Mouse (Mus musculus): ENCODE data around the gene Tmem255a. TPM values are rescaled to one million over a fixed set of nuclear protein-coding genes. Genes with fewer than 3 reads are reported as not detected.

Gene Tmem255a
- 8.8 and 10.1 TPM in 2 replicates for polyA plus RNA-seq (2012; rRNA removed)

- TF ChIP-seq CTCF (IDR thresholded peaks at IDR 0.05; ENCODE audit: extremely low read depth, insufficient read depth, low read length) (no peak), POLR2A (IDR thresholded peaks at IDR 0.05; ENCODE audit: extremely low read depth, insufficient read depth, low read length) (peak; percentile 50; the same call in 1 of the 2 replicates)
- Histone ChIP-seq H3K27ac (ENCODE audit: insufficient read depth, low read length) (no peak within 1 kb of the TSS), H3K4me3 (ENCODE audit: insufficient read depth, low read length) (peak within 1 kb of the TSS; percentile 56), H3K4me1 (ENCODE audit: control insufficient read depth, insufficient read depth, low read length) (no peaks in the 10 kb centered on the region)
Observed at GRCm38 (mm10) chrX:38251851-38252571, at the start of gene Tmem255a. Tmem255a (minus strand) TSS chrX:38252439.

GRCm38 (mm10) chrX:38259610-38260009 lies 7.4 kb upstream of the Tmem255a start:
- H3K4me1 ChIP-seq (ENCODE audit: control insufficient read depth, insufficient read depth, low read length) = no peaks in the 10 kb centered on the region
- TF ChIP-seq POLR2A (IDR thresholded peaks at IDR 0.05; ENCODE audit: extremely low read depth, insufficient read depth, low read length) (no peak), CTCF (IDR thresholded peaks at IDR 0.05; ENCODE audit: extremely low read depth, insufficient read depth, low read length) (peak; percentile 16; the same call in 1 of the 2 replicates)
- no peak overlapping the region for H3K4me3 ChIP-seq (ENCODE audit: insufficient read depth, low read length)
- no peak overlapping the region for H3K27ac ChIP-seq (ENCODE audit: insufficient read depth, low read length)

DNA sequence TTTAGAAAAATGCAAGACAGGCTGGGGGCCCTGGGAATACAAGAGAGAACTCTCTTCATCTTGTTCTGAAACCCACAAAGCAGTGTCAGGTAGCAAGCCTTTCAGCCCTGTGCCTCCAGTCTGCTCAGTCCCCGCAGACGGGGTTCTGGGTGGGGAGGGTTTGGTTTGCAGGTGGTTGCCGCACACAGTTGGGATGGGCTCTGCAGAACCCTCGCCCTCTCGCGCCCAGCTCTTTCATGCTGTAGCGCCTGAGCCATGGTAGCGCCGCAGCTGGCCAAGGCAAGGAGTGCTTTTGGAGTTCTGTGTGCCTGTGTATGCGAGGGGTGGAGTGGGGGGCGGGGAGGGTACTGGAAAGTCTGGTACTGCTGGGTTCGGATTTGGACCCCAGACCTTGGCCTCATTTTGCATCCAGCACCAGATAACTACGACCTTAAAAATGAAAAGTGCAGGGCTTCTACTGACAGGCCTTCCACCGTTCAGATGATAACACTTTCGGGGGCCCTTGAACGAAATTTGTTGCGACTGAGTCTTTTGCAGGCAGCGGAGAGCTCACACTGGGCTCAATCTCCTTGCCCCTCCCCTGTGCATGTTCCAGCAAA lies 1.8 kb downstream of the Tmem255a start:
- TF ChIP-seq CTCF (IDR thresholded peaks at IDR 0.05; ENCODE audit: extremely low read depth, insufficient read depth, low read length) (no peak), POLR2A (IDR thresholded peaks at IDR 0.05; ENCODE audit: extremely low read depth, insufficient read depth, low read length) (no peak)
- Histone ChIP-seq H3K4me1 (ENCODE audit: control insufficient read depth, insufficient read depth, low read length) (no peaks in the 10 kb centered on the region), H3K27ac (ENCODE audit: insufficient read depth, low read length) (no peak overlapping the region), H3K4me3 (ENCODE audit: insufficient read depth, low read length) (peak overlapping the region; percentile 56; the same call in 1 of the 2 replicates)

- Histone ChIP-seq H3K27ac (ENCODE audit: insufficient read depth, low read length) (no peak overlapping the region), H3K4me1 (ENCODE audit: control insufficient read depth, insufficient read depth, low read length) (no peaks in the 10 kb centered on the region), H3K4me3 (ENCODE audit: insufficient read depth, low read length) (peak overlapping the region; percentile 56; the same call in 1 of the 2 replicates)
- TF ChIP-seq CTCF (IDR thresholded peaks at IDR 0.05; ENCODE audit: extremely low read depth, insufficient read depth, low read length) (peak; percentile 51), POLR2A (IDR thresholded peaks at IDR 0.05; ENCODE audit: extremely low read depth, insufficient read depth, low read length) (no peak)
Observed at GRCm38 (mm10) chrX:38249640-38250351, 2.4 kb downstream of the Tmem255a start.

DNA sequence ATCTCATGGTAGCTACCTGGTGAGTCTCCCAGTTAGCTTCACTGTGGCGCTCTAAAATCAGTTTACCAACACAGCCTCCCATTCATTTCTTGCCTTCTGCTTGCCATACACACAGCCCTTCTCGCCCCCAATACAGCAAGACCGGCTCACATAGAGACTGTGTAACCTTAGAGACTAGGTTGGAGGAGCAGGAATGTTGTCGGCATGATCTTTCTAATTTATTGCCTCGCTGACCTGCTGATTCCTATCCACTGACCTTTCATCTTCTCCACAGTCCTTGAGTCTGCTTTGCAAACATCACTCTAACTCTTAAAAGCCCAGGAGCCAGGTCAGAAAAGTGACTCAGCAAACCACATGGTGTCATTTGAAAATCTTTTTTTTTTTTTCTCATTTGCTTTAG lies 4.6 kb downstream of the Tmem255a start:
- Histone ChIP-seq H3K4me3 (ENCODE audit: insufficient read depth, low read length) (no peak overlapping the region), H3K4me1 (ENCODE audit: control insufficient read depth, insufficient read depth, low read length) (no peaks in the 10 kb centered on the region), H3K27ac (ENCODE audit: insufficient read depth, low read length) (no peak overlapping the region)
- TF ChIP-seq CTCF (IDR thresholded peaks at IDR 0.05; ENCODE audit: extremely low read depth, insufficient read depth, low read length) (no peak), POLR2A (IDR thresholded peaks at IDR 0.05; ENCODE audit: extremely low read depth, insufficient read depth, low read length) (no peak)

GRCm38 (mm10) chrX:38247108-38247507 lies 5.1 kb downstream of the Tmem255a start:
- Histone ChIP-seq H3K4me1 (ENCODE audit: control insufficient read depth, insufficient read depth, low read length) (no peaks in the 10 kb centered on the region), H3K27ac (ENCODE audit: insufficient read depth, low read length) (no peak overlapping the region), H3K4me3 (ENCODE audit: insufficient read depth, low read length) (no peak overlapping the region)
- TF ChIP-seq POLR2A (IDR thresholded peaks at IDR 0.05; ENCODE audit: extremely low read depth, insufficient read depth, low read length) (no peak), CTCF (IDR thresholded peaks at IDR 0.05; ENCODE audit: extremely low read depth, insufficient read depth, low read length) (no peak)

DNA sequence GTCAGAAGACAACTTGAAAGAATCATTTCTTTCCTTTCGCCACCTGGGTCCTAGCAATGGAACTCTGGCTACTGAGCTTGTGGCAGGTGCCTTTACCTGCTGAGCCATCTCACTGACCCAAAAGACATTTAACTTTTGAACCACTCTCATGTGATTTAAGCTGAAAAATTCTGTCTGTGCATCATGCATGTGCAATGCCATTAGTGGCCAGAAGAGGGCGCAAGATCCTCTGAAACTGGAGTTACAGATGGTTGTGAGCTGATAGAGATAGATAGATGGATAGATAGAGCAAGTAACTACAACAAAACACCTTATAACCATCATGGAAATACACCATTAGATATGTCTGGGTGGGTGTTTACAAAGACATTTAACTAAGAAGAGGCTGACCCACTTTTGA lies 14.5 kb downstream of the Tmem255a start:
- no peak overlapping the region for H3K27ac ChIP-seq (ENCODE audit: insufficient read depth, low read length)
- TF ChIP-seq POLR2A (IDR thresholded peaks at IDR 0.05; ENCODE audit: extremely low read depth, insufficient read depth, low read length) = no peak
- peak; percentile 43; the same call in 1 of the 2 replicates for TF ChIP-seq CTCF (IDR thresholded peaks at IDR 0.05; ENCODE audit: extremely low read depth, insufficient read depth, low read length)
- no peak overlapping the region for H3K4me3 ChIP-seq (ENCODE audit: insufficient read depth, low read length)
- H3K4me1 ChIP-seq (ENCODE audit: control insufficient read depth, insufficient read depth, low read length) = no peaks in the 10 kb centered on the region

DNA sequence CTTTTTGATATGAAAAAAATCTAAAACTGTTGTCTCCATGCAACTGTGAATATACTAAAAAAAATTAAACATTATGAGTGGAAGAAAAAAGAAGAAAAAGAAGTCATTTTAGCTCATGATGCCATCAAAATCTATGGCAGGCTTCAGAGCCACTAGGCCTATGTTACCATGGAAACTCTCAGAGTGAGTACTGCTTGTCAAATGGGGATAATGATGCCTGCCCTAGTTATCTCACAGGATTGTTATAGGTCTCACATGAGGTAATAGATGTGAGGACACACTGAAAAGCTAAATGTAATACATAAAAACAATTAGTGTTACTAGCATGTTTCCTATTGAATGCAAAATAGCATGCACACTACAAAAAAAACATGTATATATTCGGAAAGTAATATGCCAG lies 22.4 kb downstream of the Tmem255a start:
- Histone ChIP-seq H3K27ac (ENCODE audit: insufficient read depth, low read length) (no peak overlapping the region), H3K4me3 (ENCODE audit: insufficient read depth, low read length) (no peak overlapping the region), H3K4me1 (ENCODE audit: control insufficient read depth, insufficient read depth, low read length) (no peaks in the 10 kb centered on the region)
- no peak for TF ChIP-seq CTCF (IDR thresholded peaks at IDR 0.05; ENCODE audit: extremely low read depth, insufficient read depth, low read length)
- no peak for TF ChIP-seq POLR2A (IDR thresholded peaks at IDR 0.05; ENCODE audit: extremely low read depth, insufficient read depth, low read length)

DNA sequence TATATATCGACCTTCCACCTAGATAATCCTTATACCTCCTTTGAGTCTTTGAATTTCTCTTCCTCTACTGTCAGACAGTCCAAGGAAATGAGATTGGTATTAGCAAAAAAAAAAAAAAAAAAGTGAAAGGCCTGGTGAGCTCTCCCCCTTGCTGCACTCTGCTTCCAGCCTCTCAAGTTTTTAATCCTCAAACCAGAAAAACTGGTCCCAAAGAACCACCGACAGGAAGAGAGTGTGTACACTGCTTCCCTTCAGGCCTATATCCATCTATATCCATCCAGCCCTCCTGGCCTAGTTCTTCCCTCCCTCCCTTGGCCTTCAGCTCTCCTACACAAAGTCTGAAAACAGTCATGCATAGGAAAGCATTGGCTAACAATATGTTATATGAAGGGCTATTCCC lies 29.5 kb downstream of the Tmem255a start:
- no peaks in the 10 kb centered on the region for H3K4me1 ChIP-seq (ENCODE audit: control insufficient read depth, insufficient read depth, low read length)
- H3K27ac ChIP-seq (ENCODE audit: insufficient read depth, low read length) = no peak overlapping the region
- H3K4me3 ChIP-seq (ENCODE audit: insufficient read depth, low read length) = no peak overlapping the region
- TF ChIP-seq CTCF (IDR thresholded peaks at IDR 0.05; ENCODE audit: extremely low read depth, insufficient read depth, low read length) = no peak
- no peak for TF ChIP-seq POLR2A (IDR thresholded peaks at IDR 0.05; ENCODE audit: extremely low read depth, insufficient read depth, low read length)

Data from cortical plate, adult 2 months (tissue).